Mouse (Mus musculus) brain, embryonic 14.5 days (tissue): ENCODE measurements around the gene Tubg1. TPM values are rescaled to one million over a fixed set of nuclear protein-coding genes. Genes with fewer than 3 reads are reported as not detected.
"Not testable (repeated sequence)": the region's sequence is repeated elsewhere in the genome, so short reads cannot be mapped to it uniquely, and the experiment has no call there.

Experiments
- DNase-seq: peaks from one replicate; pipeline ENCODE4 v3.0.0-alpha.2; 2011; ENCODE audit warnings: low read depth
- CTCF ChIP-seq: fragments of 200-500 bp; IDR thresholded peaks from 2 replicates; pipeline ENCODE4 v1.5.1; 2012; ENCODE audit warnings: inconsistent platforms, mild to moderate bottlenecking, moderate library complexity, borderline replicate concordance; ENCODE audit not compliant: insufficient read depth, insufficient read length; ENCODE audit errors: extremely low read depth
- POLR2A ChIP-seq: fragments of 200-500 bp; IDR thresholded peaks from 2 replicates; pipeline ENCODE4 v1.6.1; 2012; ENCODE audit warnings: mild to moderate bottlenecking, inconsistent platforms, borderline replicate concordance; ENCODE audit not compliant: poor library complexity, insufficient read depth, insufficient read length, severe bottlenecking; ENCODE audit errors: extremely low read depth
- polyA plus RNA-seq: library from polyadenylated mRNA; depleted of rRNA; stranded (reverse); fragments of >200 nt; gene quantifications from 2 replicates; pipeline ENCODE4 v1.2.3, GENCODE M21; 2012

Gene Tubg1
- polyA plus RNA-seq, 1 experiment: 35.5 TPM

DNA sequence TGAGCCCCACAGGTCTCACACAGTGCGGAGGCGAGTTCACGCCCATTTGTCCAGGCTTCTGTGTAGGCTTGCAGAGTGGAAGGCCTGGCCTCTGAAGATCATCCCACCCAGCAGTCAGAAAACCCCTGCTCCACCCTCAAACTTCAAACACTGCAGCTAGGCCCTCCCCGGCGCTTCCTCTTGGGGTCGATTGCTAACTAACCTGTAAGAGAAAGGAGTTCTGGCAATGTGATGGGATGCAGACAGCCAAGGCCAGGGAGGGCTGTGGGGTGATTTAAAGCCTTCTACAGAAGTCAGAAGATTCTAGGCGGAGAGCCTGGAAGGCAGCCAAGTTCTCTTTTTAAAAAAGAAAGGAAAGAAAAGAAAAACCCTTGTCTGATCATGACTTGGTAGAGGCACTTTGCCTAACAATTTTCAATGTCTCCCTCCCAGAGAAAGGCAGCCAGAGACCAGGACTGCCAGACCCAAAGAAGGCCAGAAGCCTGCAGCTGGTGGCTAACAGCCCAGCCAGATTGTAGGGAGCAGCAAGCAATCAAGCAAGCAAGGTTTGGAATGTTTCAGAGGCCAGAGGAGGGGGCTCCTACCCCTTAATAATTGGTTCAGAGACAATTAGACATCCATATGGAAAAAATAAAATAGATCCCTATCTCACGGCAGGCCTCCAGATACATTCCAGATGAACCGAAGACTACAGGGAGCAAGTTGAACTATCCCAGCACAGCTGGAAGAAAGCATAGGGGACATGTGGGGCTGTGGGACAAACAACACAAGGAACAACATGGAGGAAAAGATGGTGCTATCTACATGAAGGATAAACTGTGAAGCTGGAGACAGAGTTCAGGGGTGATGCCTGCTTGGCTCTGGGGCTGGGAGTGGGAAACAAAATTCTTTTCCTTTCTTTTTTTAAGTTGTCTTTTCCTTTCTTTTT lies 29.7 kb downstream of the Tubg1 start:
- no peak for TF ChIP-seq POLR2A
- no peak for TF ChIP-seq CTCF
- peak; percentile 66 for DNase-seq

DNA sequence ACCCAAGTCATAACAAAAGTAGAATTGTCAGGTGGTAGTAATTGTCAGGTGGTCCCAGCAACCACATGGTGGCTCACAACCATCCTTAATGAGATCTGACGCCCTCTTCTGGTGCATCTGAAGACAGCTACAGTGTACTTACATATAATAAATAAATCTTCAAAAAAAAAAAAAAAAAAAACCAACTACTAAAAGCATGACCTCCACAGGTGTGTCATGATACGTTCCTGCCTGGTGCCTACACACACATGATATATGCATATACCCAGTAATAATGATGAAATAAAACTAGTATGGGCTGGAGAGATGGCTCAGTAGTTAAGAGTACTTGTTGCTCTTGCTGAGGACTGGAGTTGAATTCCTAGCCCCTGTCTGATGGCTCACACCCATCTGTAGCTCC lies 31.3 kb downstream of the Tubg1 start:
- DNase-seq: no peak
- TF ChIP-seq CTCF (no peak), POLR2A (no peak)

DNA sequence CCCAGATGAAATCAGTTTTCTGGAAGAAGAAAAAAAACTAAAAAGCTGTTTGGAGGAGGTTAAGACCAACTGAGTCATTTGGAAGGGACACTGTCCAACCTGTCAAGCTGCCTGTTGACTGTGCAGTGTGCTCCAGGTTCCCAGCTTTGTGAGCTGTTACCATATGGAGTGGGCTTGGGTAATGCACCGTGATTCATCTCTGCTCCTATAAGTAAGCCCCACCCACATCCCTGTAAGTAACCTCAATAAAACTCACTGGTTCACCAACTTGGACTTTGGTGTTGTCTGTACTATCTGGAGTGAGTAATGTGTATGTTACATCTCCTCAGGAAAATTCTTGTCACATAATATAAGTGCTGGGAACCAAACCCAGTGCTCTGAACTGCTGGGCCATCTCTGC lies 33.1 kb downstream of the Tubg1 start:
- DNase-seq: no peak
- TF ChIP-seq POLR2A (no peak), CTCF (no peak)

DNA sequence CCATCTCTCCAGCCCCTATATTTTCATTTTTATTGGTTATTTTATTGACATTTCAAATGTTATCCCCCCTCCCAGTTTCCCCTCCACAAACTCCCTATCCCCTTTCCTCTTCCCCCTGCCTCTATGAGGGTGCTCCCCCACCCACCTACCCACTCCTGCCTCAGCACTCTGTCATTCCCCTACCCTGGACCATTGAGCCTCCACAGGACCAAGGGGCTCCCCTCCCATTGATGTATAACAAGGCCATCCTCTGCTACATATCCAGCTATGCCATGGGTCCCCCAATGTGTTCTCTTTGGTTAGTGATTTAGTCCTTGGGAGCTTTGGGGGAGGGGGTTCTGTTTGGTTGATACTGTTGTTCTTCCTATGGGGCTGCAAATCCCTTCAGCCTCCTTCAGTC lies 34.9 kb downstream of the Tubg1 start:
- TF ChIP-seq POLR2A (no peak), CTCF (no peak)
- DNase-seq: no peak

DNA sequence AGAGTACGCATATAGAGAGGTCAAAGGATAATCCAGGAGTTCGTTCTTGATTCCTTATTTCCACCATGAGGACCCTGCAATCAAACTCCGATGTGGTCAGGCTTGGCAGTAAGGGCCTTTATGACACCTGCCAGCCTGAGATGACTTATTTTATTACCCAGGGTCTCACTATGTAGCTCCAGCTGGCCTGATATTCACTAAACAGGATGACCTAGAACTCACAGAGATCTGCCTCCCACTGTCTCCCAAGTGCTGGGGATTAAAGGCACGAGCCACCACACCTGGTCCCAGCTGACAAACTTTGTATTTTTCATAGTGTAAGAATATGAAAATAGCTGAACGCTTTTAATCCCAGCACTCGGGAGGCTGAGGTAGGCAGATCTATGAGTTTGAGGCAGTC lies 35.4 kb downstream of the Tubg1 start:
- TF ChIP-seq POLR2A (no peak), CTCF (no peak)
- DNase-seq: no peak

DNA sequence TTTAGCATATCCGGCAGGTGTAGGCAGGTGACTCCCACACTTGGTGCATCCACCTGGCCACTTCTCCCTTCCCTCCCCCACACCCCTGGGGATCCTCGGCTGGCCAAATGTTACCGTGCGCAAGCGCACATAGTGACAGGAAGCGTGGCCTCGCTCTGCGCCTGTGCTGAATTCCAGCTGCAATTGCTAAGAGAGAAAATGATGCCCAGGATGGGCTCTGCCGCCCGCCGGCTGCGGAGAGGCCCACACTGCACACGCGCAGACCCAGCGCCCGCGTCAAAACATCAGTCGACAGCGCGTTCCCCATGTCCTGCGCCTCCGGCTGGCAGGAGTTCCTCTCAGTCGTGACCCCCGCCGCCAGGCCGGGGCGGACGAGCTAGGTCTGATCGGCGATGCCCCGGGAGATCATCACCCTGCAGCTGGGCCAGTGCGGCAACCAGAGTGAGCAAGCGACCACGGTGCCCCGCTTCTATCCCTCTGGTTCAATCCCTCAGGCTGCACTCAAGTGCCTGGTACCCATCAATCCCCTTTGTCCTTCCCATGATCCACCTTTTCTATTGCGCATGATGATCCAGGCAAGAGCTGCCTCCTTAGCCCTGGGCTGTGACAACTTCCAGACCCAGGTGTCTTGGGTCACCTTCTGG lies 36.1 kb downstream of the Tubg1 start, which contains the start of gene Tubg2:
Tubg2 (plus strand) TSS at position 180 of the 644 bp plus-strand sequence.
- TF ChIP-seq POLR2A (peak; percentile 60; the same call in 1 of the 2 replicates), CTCF (no peak)
- peak; percentile 93 for DNase-seq

DNA sequence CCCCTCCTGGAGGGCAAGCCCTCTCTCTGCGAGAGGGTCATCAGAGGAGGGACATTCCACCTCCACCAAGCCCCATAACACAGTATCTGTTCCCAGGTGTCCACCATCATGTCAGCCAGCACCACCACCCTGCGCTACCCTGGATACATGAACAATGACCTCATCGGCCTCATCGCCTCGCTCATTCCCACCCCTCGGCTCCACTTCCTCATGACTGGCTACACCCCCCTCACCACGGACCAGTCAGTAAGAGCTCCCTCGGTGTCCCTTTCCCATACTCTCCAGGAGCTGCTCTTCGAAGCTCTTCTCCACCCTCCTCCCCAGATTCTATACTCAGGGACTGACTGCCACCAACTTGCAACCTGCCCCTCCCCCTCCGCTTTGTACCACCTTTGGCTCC lies 40.4 kb downstream of the Tubg1 start:
- not testable (repeated sequence) for DNase-seq

DNA sequence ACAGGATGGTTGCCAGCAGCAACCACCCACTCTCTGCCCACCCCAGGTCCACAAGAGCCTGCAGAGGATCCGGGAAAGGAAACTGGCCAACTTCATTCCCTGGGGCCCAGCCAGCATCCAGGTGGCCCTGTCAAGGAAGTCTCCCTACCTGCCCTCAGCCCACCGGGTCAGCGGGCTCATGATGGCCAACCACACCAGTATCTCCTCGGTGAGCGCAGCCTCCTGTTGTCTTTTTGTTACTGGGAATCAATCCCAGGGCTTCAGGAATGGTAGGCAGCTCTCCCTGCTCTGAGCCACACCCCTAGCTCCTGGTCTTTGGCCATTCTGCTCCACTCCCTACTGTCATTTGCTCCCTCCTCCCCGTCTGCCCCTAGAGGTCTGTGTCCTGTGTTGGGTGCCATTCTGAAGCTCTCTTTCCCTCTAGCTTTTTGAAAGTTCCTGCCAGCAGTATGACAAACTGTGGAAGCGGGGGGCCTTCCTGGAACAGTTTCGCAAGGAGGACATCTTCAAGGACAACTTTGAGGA lies 41.3 kb downstream of the Tubg1 start:
- DNase-seq: not testable (repeated sequence)

DNA sequence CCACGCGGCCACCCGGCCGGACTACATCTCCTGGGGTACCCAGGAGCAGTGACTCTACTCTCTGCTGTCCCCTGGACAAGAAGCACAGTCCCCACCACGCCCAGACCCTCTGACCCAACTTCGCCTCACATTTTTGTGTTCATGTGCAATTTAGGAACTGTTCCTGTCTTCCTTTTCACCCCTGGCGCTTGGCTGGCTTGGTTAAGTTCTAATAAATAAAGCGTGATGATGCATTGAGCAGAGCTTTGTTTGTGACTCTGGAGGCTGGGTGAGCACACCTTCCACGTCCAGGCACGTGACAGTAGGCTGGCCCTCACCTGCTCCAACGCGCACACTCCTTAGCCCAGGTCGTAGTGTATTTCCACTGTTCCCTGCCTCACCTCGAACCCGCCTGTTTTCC lies 41.8 kb downstream of the Tubg1 start:
- no peak for TF ChIP-seq POLR2A
- TF ChIP-seq CTCF: no peak
- DNase-seq: no peak

DNA sequence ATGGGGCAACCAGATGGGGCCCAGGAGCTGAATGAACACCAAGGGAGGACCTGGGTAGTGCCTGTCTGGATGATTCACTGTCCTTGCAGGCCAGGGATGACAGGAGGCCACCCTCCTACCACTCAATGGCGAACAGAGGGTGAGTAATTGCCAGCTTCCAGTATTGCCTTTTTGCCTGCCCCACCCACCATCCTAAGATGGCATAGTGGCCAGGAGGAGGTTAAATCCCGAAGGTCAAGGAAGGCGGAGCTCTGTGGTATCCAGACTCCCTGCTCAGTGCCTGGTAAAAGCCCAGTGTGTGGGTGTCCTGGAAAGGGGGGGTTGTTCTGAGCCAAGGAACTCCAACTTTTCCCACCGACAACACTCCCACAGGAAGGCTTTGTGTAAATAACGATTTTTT lies 42.6 kb downstream of the Tubg1 start:
- TF ChIP-seq CTCF (no peak), POLR2A (no peak)
- DNase-seq: no peak

DNA sequence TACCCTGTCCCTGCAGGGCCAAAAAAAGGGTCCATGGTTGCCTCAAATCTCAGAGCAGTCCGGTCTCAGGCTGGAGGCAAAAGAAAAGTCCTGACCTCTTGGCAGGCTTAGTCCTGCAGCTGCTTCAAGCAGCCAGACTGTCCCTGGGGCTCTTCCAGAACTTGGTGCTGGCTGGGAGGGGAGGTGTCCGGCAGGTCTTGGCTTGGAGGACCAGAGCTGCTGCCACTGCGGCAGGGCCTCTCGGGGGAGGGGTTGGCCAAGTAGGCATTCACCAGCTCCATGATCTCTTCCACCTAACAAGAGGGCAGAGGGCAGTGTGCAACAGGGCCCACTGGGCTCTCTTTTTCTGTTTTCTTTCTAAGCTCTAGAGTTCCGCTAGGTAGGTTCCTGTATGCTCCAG lies 43.0 kb downstream of the Tubg1 start:
- no peak for DNase-seq
- no peak for TF ChIP-seq POLR2A
- no peak for TF ChIP-seq CTCF
